Mouse (Mus musculus) CH12.LX (cell line): ENCODE results near the gene Suco. TPM values are rescaled to one million over a fixed set of nuclear protein-coding genes. Genes with fewer than 3 reads are reported as not detected.

Source experiments
- DNase-seq: peaks from one replicate; pipeline ENCODE4 v3.0.0-alpha.2; 2013; ENCODE audit errors: extremely low read depth
- H3K27ac ChIP-seq: 2 replicates; pipeline ENCODE4 v1.5.1; 2012; ENCODE audit warnings: low read depth, mild to moderate bottlenecking, control low read depth, moderate library complexity; ENCODE audit not compliant: insufficient read depth
- H3K27me3 ChIP-seq: replicated peaks from 2 replicates; pipeline ENCODE3; 2012; ENCODE audit warnings: inconsistent platforms
- H3K36me3 ChIP-seq, 2 experiments: replicated peaks in 1 of 2; 2 replicates each; pipeline versions ENCODE3 to v1.6.1; 2012; ENCODE audit warnings: inconsistent platforms in 1 of 2, low read length in 1 of 2, mild to moderate bottlenecking in 1 of 2, mixed read lengths in 1 of 2, moderate library complexity in 1 of 2; ENCODE audit not compliant: control insufficient read depth in 1 of 2, insufficient read depth in 1 of 2
- H3K4me1 ChIP-seq, 2 experiments: 2 replicates each; pipeline ENCODE4 v1.6.1; 2012; ENCODE audit warnings: inconsistent platforms in 1 of 2, moderate library complexity in 1 of 2; ENCODE audit not compliant: insufficient read depth in 2 of 2, control insufficient read depth in 1 of 2
- H3K4me2 ChIP-seq: 2 replicates; pipeline ENCODE4 v1.6.1; 2012; ENCODE audit warnings: low read depth, mild to moderate bottlenecking, control low read depth; ENCODE audit not compliant: poor library complexity, insufficient read depth, severe bottlenecking
- H3K4me3 ChIP-seq, 3 experiments: fragments of 150-350 bp in 1 of 3; sonication (generic) in 1 of 3; replicated peaks in 1 of 3; 2 replicates each; pipeline versions ENCODE3 to v1.5.1; 2011 to 2012; ENCODE audit warnings: low read depth in 2 of 3, low read length in 2 of 3, mild to moderate bottlenecking in 2 of 3, moderate library complexity in 2 of 3, control low read depth in 1 of 3, improper control_type of control experiment in 1 of 3, inconsistent platforms in 1 of 3, mixed read lengths in 1 of 3; ENCODE audit not compliant: poor library complexity in 1 of 3
- H3K79me2 ChIP-seq: replicated peaks from 2 replicates; pipeline ENCODE4 v1.6.1; 2012; ENCODE audit warnings: mild to moderate bottlenecking, moderate library complexity; ENCODE audit not compliant: control insufficient read depth, poor library complexity, insufficient read depth, severe bottlenecking; ENCODE audit errors: extremely low read depth
- H3K9ac ChIP-seq: 2 replicates; pipeline ENCODE4 v1.6.1; 2012; ENCODE audit warnings: low read depth, mild to moderate bottlenecking, control low read depth, moderate library complexity; ENCODE audit not compliant: insufficient read depth
- H3K9me3 ChIP-seq: replicated peaks from 2 replicates; pipeline ENCODE3; 2012; ENCODE audit warnings: low read length, inconsistent platforms, mixed read lengths
- BHLHE40 ChIP-seq: IDR thresholded peaks from 2 replicates; pipeline ENCODE4 v1.6.1; 2011; ENCODE audit warnings: mild to moderate bottlenecking, low read depth, low read length, improper control_type of control experiment
- CHD2 ChIP-seq: IDR thresholded peaks from 2 replicates; pipeline ENCODE4 v1.6.1; 2011; ENCODE audit warnings: low read length, improper control_type of control experiment
- CTCF ChIP-seq, 2 experiments: IDR thresholded peaks in 1 of 2; conservative IDR thresholded peaks in 1 of 2; 2 replicates each; pipeline ENCODE4 v1.5.1; 2011 to 2012; ENCODE audit warnings: low read depth in 2 of 2, low read length in 2 of 2, improper control_type of control experiment in 1 of 2, inconsistent platforms in 1 of 2, mild to moderate bottlenecking in 1 of 2, moderate library complexity in 1 of 2
- IRF4 ChIP-seq: IDR thresholded peaks from 2 replicates; pipeline ENCODE4 v1.6.1; 2014; ENCODE audit warnings: low read depth, mild to moderate bottlenecking, inconsistent platforms, low read length, improper control_type of control experiment
- JUN ChIP-seq: IDR thresholded peaks from 2 replicates; pipeline ENCODE4 v1.6.1; 2011; ENCODE audit warnings: low read depth, mild to moderate bottlenecking, low read length, improper control_type of control experiment, moderate library complexity; ENCODE audit not compliant: insufficient read depth
- KAT2A ChIP-seq: IDR thresholded peaks from 2 replicates; pipeline ENCODE4 v1.6.1; 2012; ENCODE audit warnings: low read length, improper control_type of control experiment, inconsistent platforms; ENCODE audit not compliant: insufficient replicate concordance
- MAFK ChIP-seq: IDR thresholded peaks from 2 replicates; pipeline ENCODE4 v1.6.1; 2011; ENCODE audit warnings: low read length, improper control_type of control experiment; ENCODE audit not compliant: insufficient replicate concordance
- MAX ChIP-seq: IDR thresholded peaks from 2 replicates; pipeline ENCODE4 v1.6.1; 2011; ENCODE audit warnings: low read length, improper control_type of control experiment
- MEF2A ChIP-seq: IDR thresholded peaks from 2 replicates; pipeline ENCODE4 v1.6.1; 2014; ENCODE audit warnings: low read depth, mild to moderate bottlenecking, inconsistent platforms, low read length, improper control_type of control experiment, borderline replicate concordance
- MYC ChIP-seq: IDR thresholded peaks from 2 replicates; pipeline ENCODE4 v1.6.1; 2011; ENCODE audit warnings: low read depth, mild to moderate bottlenecking, improper control_type of control experiment, low read length
- PAX5 ChIP-seq: IDR thresholded peaks from 2 replicates; pipeline ENCODE4 v1.6.1; 2012; ENCODE audit warnings: low read length, inconsistent platforms, mixed read lengths
- POLR2A ChIP-seq: IDR thresholded peaks from 2 replicates; pipeline ENCODE4 v1.6.1; 2011; ENCODE audit warnings: low read depth, mild to moderate bottlenecking, improper control_type of control experiment, low read length
- RAD21 ChIP-seq: IDR thresholded peaks from 2 replicates; pipeline ENCODE4 v1.6.1; 2011; ENCODE audit warnings: low read depth, mild to moderate bottlenecking, low read length, improper control_type of control experiment, moderate library complexity
- SIN3A ChIP-seq: IDR thresholded peaks from 2 replicates; pipeline ENCODE4 v1.6.1; 2012; ENCODE audit warnings: low read length, improper control_type of control experiment, inconsistent platforms
- SMC3 ChIP-seq: IDR thresholded peaks from 2 replicates; pipeline ENCODE4 v1.6.1; 2011; ENCODE audit warnings: low read depth, low read length, improper control_type of control experiment
- TBP ChIP-seq: conservative IDR thresholded peaks from 2 replicates; pipeline ENCODE4 v1.6.1; 2011; ENCODE audit warnings: low read depth, low read length, improper control_type of control experiment
- UBTF ChIP-seq: IDR thresholded peaks from 2 replicates; pipeline ENCODE4 v1.6.1; 2012; ENCODE audit warnings: low read depth, mild to moderate bottlenecking, inconsistent platforms, low read length, improper control_type of control experiment, moderate library complexity
- USF1 ChIP-seq: IDR thresholded peaks from 2 replicates; pipeline ENCODE4 v1.6.1; 2014; ENCODE audit warnings: low read depth, mild to moderate bottlenecking, inconsistent platforms, low read length, improper control_type of control experiment
- USF2 ChIP-seq: conservative IDR thresholded peaks from 2 replicates; pipeline ENCODE4 v1.6.1; 2011; ENCODE audit warnings: low read depth, low read length, improper control_type of control experiment
- dilution Hi-C: fragments of 300-500 bp; cut with MboI; formaldehyde crosslinking; loops from 2 replicates; pipeline ENCODE4 v1.14.3; 2020; ENCODE audit warnings: low sequenced_read_pairs; ENCODE audit not compliant: extremely low pct_unique_long_range_greater_than_20kb, extremely low pct_ligation_motif_present
- in situ Hi-C: fragments of 300-500 bp; cut with MboI; formaldehyde crosslinking; loops from 3 replicates; pipeline ENCODE4 v1.14.3; 2019; ENCODE audit warnings: low sequenced_read_pairs, low pct_ligation_motif_present, low pct_unique_long_range_greater_than_20kb, mixed read lengths
- polyA plus RNA-seq: library from polyadenylated mRNA; unstranded; fragments of >175 nt; gene quantifications from 2 replicates; pipeline ENCODE4 v1.2.1, GENCODE M21; 2012; ENCODE audit warnings: low read depth; ENCODE audit not compliant: insufficient read length
- total RNA-seq, 2 experiments: library from RNA; depleted of rRNA; stranded (reverse); fragments of 300-350 nt in 1 of 2; fragments of >200 nt in 1 of 2; gene quantifications; 2 replicates each; pipeline ENCODE4 v1.2.3; 2012 to 2014

The Suco gene
- total and polyA plus RNA-seq, 3 experiments = 21.8 to 41.9 (median 36.1) TPM

DNA sequence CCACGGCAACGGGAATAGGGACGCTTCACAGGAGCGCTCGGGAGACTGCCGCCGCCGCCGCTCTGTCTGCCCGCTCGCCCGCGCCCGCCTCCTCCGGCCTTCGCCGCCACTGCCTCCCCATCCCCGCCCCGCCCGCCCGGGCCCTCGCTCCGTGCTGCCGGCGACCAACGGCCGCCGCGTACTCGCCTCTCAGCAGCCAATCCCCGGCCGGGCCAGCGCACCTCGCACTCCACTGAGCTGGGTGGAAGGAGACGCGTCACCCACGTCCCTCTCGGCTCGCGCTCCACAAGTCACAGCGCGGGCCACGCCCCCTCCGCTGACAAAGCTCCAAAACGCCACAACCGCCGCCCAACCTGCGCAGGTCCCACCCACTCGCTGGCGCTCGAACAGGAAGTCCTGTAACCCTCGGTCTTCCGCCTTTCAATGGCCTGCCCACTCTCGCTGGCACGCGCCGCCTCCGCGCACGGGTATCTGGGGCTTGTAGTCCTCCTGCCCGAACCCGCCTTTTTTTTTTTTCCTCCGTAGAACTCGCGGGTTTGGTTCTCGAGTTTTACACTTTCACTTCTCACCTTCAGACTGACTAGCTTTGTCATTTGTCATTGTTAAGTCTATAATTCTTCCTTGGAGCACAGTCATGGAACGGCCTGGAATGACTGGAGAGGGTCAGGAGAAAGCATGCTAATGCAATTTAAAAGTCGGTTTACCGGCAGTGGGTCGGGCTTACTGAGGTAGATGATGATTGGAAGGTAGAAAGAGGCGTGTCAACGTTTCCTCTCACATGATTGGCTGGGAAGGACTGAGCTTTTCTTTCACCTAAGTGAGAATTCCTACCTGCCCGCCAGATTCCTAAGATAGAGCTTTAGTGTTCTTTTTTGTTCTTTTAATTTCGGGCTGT is at the start of gene Suco (continued):
- TF ChIP-seq BHLHE40 = peak; percentile 81

DNA sequence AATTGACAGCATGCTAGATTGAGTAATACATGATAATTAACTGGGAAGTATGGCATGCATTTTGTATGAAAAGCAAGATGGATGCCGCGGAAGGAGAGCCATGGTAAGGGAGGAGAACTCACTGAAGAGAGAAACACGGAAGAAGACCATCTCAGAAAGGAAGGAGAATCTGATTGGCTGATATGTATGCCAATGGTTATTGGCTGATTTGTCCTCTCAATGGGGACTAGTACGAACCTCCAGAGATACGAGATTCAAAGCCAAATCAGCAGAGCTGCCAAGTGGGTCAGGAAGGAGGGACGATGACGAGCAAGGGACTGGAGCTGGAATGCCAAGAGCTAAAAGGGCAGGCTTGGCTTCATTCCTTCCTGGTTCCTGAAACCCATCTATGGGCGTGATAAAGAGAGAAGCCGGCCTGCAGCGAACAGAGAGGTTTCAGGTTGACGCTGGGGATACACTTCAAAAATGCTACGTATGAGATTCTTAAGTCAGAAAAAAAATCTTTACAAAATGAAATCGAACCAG is 48.9 kb upstream of the Suco start:
- TF ChIP-seq MYC (no peak), MEF2A (no peak), TBP (no peak), IRF4 (no peak), UBTF (no peak), USF2 (no peak), JUN (no peak), SIN3A (no peak), BHLHE40 (no peak), MAFK (no peak), CTCF (conservative IDR thresholded peaks at IDR 0.05 in 1 of 2, IDR thresholded peaks at IDR 0.05 in 1 of 2; ENCODE audit: low read depth in 2 of 2, low read length in 2 of 2) (no peak), MAX (no peak), USF1 (no peak), CHD2 (no peak)
- no peak for DNase-seq
- Histone ChIP-seq H3K36me3 (no peaks in the 10 kb centered on the region), H3K4me1 (peaks cover 27 to 38% of the 10 kb centered on the region in 2 experiments), H3K4me2 (no peak overlapping the region), H3K79me2 (no peaks in the 10 kb centered on the region), H3K9ac (no peak overlapping the region), H3K9me3 (no peaks in the 10 kb centered on the region), H3K27me3 (no peaks in the 10 kb centered on the region), H3K27ac (no peak overlapping the region), H3K4me3 (no peak overlapping the region)
- in situ Hi-C loops (no loop called here), dilution Hi-C loops (no loop called here)

DNA sequence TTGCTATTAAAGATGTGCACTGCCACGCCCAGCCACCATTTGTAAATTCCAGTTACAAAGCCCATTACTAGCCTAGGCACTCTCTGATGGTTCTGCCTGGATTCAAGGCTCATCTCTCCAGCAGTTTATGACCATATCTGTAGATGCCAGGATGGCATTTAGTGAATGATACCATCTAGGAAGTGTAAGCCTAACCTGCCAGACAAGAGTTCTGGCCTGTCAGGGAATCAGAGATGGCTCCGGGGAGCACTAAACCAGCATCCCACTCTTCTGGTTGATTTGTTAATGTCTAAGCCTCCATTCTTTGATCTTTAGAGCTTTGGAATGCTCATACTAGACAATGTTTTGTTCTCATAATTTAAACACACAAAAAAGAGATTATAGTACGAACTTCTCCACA is 47.8 kb upstream of the Suco start:
- no peak for TF ChIP-seq KAT2A
- no peak for TF ChIP-seq POLR2A
- no peak for TF ChIP-seq SMC3
- no peak for TF ChIP-seq PAX5
- no peak for TF ChIP-seq RAD21
- dilution Hi-C loops = no loop called here
- Histone ChIP-seq H3K27ac (no peak overlapping the region; the same call in 1 of the 2 replicates), H3K27me3 (no peaks in the 10 kb centered on the region), H3K4me2 (no peak overlapping the region), H3K79me2 (no peaks in the 10 kb centered on the region), H3K9ac (no peak overlapping the region), H3K9me3 (no peaks in the 10 kb centered on the region), H3K4me3 (no peak overlapping the region), H3K36me3 (no peaks in the 10 kb centered on the region), H3K4me1 (peaks cover 36 to 49% of the 10 kb centered on the region in 2 experiments)
- no peak for DNase-seq
- in situ Hi-C loops = no loop called here
